Mouse (Mus musculus) midbrain, embryonic 12.5 days (tissue): ENCODE measurements at regions not wholly inside any gene's neighbourhood (a gene's known extent, or its start where the extent isn't known, plus 50 kb on each side); places are given as distances from the start of the nearest gene placed in this dataset.
"Not testable (repeated sequence)": the region's sequence is repeated elsewhere in the genome, so short reads cannot be mapped to it uniquely, and the experiment has no call there.

Source experiments
- ATAC-seq: fragments of 200-750 bp; cut with Nextera tagmentation; 2 replicates; pipeline ENCODE4 v1.8.0; 2017; ENCODE audit warnings: low read depth, moderate TSS enrichment, moderate library complexity; ENCODE audit not compliant: low FRiP score
- H3K27ac ChIP-seq: fragments of 300-500 bp; sonication (generic); replicated peaks from 2 replicates; pipeline ENCODE4 v1.5.1; 2016; ENCODE audit warnings: mild to moderate bottlenecking
- H3K27me3 ChIP-seq: fragments of 300-500 bp; sonication (generic); 2 replicates; pipeline ENCODE4 v1.6.1; 2016; ENCODE audit warnings: mild to moderate bottlenecking
- H3K36me3 ChIP-seq: fragments of 300-500 bp; sonication (generic); 2 replicates; pipeline ENCODE4 v1.6.1; 2016
- H3K4me1 ChIP-seq: fragments of 300-500 bp; sonication (generic); 2 replicates; pipeline ENCODE4 v1.6.1; 2016
- H3K4me2 ChIP-seq: fragments of 300-500 bp; sonication (generic); replicated peaks from 2 replicates; pipeline ENCODE4 v1.6.1; 2016; ENCODE audit warnings: mild to moderate bottlenecking, moderate library complexity
- H3K4me3 ChIP-seq: fragments of 300-500 bp; sonication (generic); 2 replicates; pipeline ENCODE4 v1.5.1; 2016; ENCODE audit warnings: mild to moderate bottlenecking
- H3K9ac ChIP-seq: fragments of 300-500 bp; sonication (generic); replicated peaks from 2 replicates; pipeline ENCODE4 v1.6.1; 2016; ENCODE audit warnings: mild to moderate bottlenecking, moderate library complexity
- H3K9me3 ChIP-seq: fragments of 300-500 bp; sonication (generic); 2 replicates; pipeline ENCODE4 v1.6.1; 2016; ENCODE audit warnings: mild to moderate bottlenecking
- WGBS: fragments of 180-500 bp; shearing (Covaris S2); methylation state at CpG from one replicate; pipeline ENCODE4 v1.1.7; 2016; 5-methylcytosine and 5-hydroxymethylcytosine counted together

- H3K4me1 ChIP-seq, result no peaks in the 10 kb centered on the region
- ATAC-seq, result no peak
- WGBS, result 83% methylated on average over 4 of the region's 4 CpGs
- no peak overlapping the region for H3K9ac ChIP-seq
- no peaks in the 10 kb centered on the region for H3K27me3 ChIP-seq
- H3K4me3 ChIP-seq, result no peak overlapping the region
- H3K9me3 ChIP-seq, result no peaks in the 10 kb centered on the region
- H3K4me2 ChIP-seq, result no peak overlapping the region
- no peak overlapping the region for H3K27ac ChIP-seq
- H3K36me3 ChIP-seq, result no peaks in the 10 kb centered on the region
Observed at GRCm38 (mm10) chr3:79002173-79002848, 284.0 kb downstream of the Rapgef2 start.

- ATAC-seq, result no peak
- no peaks in the 10 kb centered on the region for H3K4me1 ChIP-seq
- H3K9ac ChIP-seq, result no peak overlapping the region
- no peaks in the 10 kb centered on the region for H3K36me3 ChIP-seq
- H3K4me3 ChIP-seq, result no peak overlapping the region
- H3K4me2 ChIP-seq, result no peak overlapping the region
- WGBS, result 93% methylated on average over 4 of the region's 4 CpGs
- H3K9me3 ChIP-seq, result no peaks in the 10 kb centered on the region
- no peaks in the 10 kb centered on the region for H3K27me3 ChIP-seq
- no peak overlapping the region for H3K27ac ChIP-seq
Observed at GRCm38 (mm10) chr3:79001754-79002153, 284.6 kb downstream of the Rapgef2 start.

GRCm38 (mm10) chr3:79000293-79000692, 286.0 kb downstream of the Rapgef2 start:
- Histone ChIP-seq H3K4me1 (no peaks in the 10 kb centered on the region), H3K9me3 (no peaks in the 10 kb centered on the region), H3K9ac (no peak overlapping the region), H3K27me3 (no peaks in the 10 kb centered on the region), H3K4me2 (no peak overlapping the region), H3K27ac (no peak overlapping the region), H3K36me3 (no peaks in the 10 kb centered on the region), H3K4me3 (no peak overlapping the region)
- ATAC-seq, result no peak
- WGBS, result 79% methylated on average over 2 of the region's 2 CpGs

GRCm38 (mm10) chr3:78999803-79000202, 286.5 kb downstream of the Rapgef2 start:
- no peak overlapping the region for H3K4me2 ChIP-seq
- 76% methylated on average over 3 of the region's 3 CpGs for WGBS
- H3K4me1 ChIP-seq, result no peaks in the 10 kb centered on the region
- H3K9ac ChIP-seq, result no peak overlapping the region
- no peak overlapping the region for H3K4me3 ChIP-seq
- no peaks in the 10 kb centered on the region for H3K36me3 ChIP-seq
- H3K9me3 ChIP-seq, result no peaks in the 10 kb centered on the region
- ATAC-seq, result no peak
- no peaks in the 10 kb centered on the region for H3K27me3 ChIP-seq
- H3K27ac ChIP-seq, result no peak overlapping the region

GRCm38 (mm10) chr3:78988120-78988519, 298.2 kb downstream of the Rapgef2 start:
- no peak overlapping the region for H3K9ac ChIP-seq
- no peaks in the 10 kb centered on the region for H3K36me3 ChIP-seq
- H3K4me1 ChIP-seq, result no peaks in the 10 kb centered on the region
- H3K9me3 ChIP-seq, result no peaks in the 10 kb centered on the region
- no peaks in the 10 kb centered on the region for H3K27me3 ChIP-seq
- no peak overlapping the region for H3K4me2 ChIP-seq
- WGBS, result 77% methylated on average over 2 of the region's 2 CpGs
- no peak for ATAC-seq
- no peak overlapping the region for H3K4me3 ChIP-seq
- H3K27ac ChIP-seq, result no peak overlapping the region

GRCm38 (mm10) chr3:78986726-78987125, 299.6 kb downstream of the Rapgef2 start:
- Histone ChIP-seq H3K4me1 (no peaks in the 10 kb centered on the region), H3K4me2 (no peak overlapping the region), H3K27me3 (no peaks in the 10 kb centered on the region), H3K4me3 (no peak overlapping the region), H3K27ac (no peak overlapping the region), H3K9me3 (no peaks in the 10 kb centered on the region), H3K36me3 (no peaks in the 10 kb centered on the region), H3K9ac (no peak overlapping the region)
- 81% methylated on average over 7 of the region's 7 CpGs for WGBS
- ATAC-seq, result no peak

DNA sequence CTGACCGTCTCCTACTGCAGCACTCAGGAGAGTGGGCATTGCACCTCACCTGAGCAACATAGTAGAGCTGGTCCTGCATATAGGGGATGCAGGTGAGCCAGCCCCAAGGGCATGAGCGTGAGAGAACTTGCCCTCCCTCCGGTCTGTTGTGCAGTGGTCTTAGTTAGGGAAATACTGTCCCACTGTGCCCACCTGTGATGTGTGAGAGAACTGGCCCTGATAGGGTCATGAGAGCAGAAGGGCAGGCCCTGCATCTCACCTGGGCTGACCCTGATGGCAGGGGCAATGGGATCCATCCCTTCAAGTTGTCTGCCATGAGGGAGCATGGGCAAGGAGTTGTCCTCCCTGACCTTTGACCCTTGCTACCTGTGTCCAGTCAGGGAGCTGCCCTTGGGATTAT, 305.3 kb downstream of the Rapgef2 start:
- Histone ChIP-seq H3K27ac (no peak overlapping the region), H3K4me3 (no peak overlapping the region), H3K36me3 (no peaks in the 10 kb centered on the region), H3K4me1 (no peaks in the 10 kb centered on the region), H3K9me3 (no peaks in the 10 kb centered on the region), H3K4me2 (no peak overlapping the region), H3K27me3 (no peaks in the 10 kb centered on the region), H3K9ac (no peak overlapping the region)
- ATAC-seq, result no peak
- WGBS, result 90% methylated on average over 3 of the region's 3 CpGs

- Histone ChIP-seq H3K9ac (no peak overlapping the region), H3K4me1 (no peaks in the 10 kb centered on the region), H3K4me3 (no peak overlapping the region), H3K36me3 (no peaks in the 10 kb centered on the region), H3K27ac (no peak overlapping the region), H3K9me3 (no peaks in the 10 kb centered on the region), H3K27me3 (no peaks in the 10 kb centered on the region), H3K4me2 (no peak overlapping the region)
- ATAC-seq, result no peak
- WGBS, result 89% methylated on average over 4 of the region's 4 CpGs
Observed at GRCm38 (mm10) chr3:78978781-78979180, 307.5 kb downstream of the Rapgef2 start.

- peak overlapping the region; percentile 51 for H3K4me3 ChIP-seq
- H3K27ac ChIP-seq, H3K27me3 ChIP-seq, H3K4me1 ChIP-seq, H3K9me3 ChIP-seq, H3K36me3 ChIP-seq: not testable (repeated sequence)
- WGBS, result 5% methylated on average over 33 of the region's 57 CpGs
- peak; percentile 92 for ATAC-seq
- peak overlapping the region; percentile 67 for H3K4me2 ChIP-seq
- H3K9ac ChIP-seq, result peak overlapping the region; percentile 66
Observed at GRCm38 (mm10) chr3:78966683-78967549, 319.4 kb downstream of the Rapgef2 start.

DNA sequence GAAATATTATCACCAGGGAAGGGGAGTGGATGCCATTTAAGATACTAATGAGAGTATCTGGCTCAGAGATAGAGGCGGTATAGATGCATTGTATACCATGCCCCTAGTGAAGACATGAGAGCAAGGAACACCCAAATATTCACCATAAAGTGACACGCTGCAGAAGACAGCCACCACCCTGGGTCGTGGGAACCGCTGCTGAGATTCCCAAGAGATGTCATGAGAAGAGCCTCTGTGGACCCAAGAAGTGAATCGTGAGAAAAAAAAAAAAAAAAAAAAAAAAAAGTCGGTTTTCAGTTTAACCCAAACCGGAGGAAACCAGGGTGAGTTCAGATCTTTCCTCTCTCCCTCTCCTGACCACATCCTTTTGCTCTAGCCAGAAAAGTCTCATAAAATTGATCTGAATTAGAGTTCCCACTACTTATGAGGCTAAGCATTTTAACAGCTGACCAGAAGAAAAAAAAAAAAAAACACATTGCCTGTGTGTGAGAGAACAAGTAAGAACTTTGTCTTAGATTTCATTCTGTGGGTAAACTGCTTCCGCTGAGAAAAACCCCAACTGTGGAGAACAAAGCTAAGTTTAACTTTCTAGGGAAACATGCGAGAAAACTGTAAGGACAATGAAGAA, 322.0 kb downstream of the Rapgef2 start:
- H3K27me3 ChIP-seq, result no peaks in the 10 kb centered on the region
- no peaks in the 10 kb centered on the region for H3K36me3 ChIP-seq
- no peak overlapping the region for H3K4me3 ChIP-seq
- WGBS, result 85% methylated on average over 9 of the region's 9 CpGs
- H3K27ac ChIP-seq, result no peak overlapping the region
- H3K4me1 ChIP-seq, result 0 out of 2 replicates have a peak, but pooled peaks cover 3% of the 10 kb centered on the region
- no peak overlapping the region for H3K9ac ChIP-seq
- ATAC-seq, result no peak
- H3K4me2 ChIP-seq, result no peak overlapping the region
- no peaks in the 10 kb centered on the region for H3K9me3 ChIP-seq

DNA sequence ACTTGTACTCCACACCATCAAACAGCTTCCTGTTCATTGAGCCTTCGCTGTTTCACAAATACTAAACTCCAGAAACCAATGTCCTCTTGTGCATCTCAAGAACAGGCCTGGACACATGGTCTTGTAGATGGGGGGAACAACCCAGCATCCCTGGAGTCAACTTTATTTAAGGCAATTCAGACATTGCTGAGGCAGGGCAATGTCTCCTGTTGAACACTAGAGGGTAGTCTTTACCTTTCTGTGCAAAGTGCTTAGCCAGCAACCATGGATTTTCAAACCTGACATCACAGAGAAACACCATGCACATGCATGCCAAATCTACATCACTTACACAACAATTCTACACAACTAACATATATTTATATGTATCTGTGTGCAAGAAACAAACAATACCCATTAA, 327.5 kb downstream of the Rapgef2 start:
- H3K27ac ChIP-seq, result no peak overlapping the region
- peak; percentile 73 for ATAC-seq
- no peaks in the 10 kb centered on the region for H3K9me3 ChIP-seq
- H3K4me3 ChIP-seq, result no peak overlapping the region
- H3K4me2 ChIP-seq, result no peak overlapping the region
- no peak overlapping the region for H3K9ac ChIP-seq
- no peaks in the 10 kb centered on the region for H3K4me1 ChIP-seq
- no peaks in the 10 kb centered on the region for H3K27me3 ChIP-seq
- H3K36me3 ChIP-seq, result no peaks in the 10 kb centered on the region
- WGBS, result 43% methylated on average over 1 of the region's 1 CpGs

- H3K9me3 ChIP-seq, result no peaks in the 10 kb centered on the region
- H3K4me1 ChIP-seq, result no peaks in the 10 kb centered on the region
- H3K27me3 ChIP-seq, result no peaks in the 10 kb centered on the region
- H3K4me3 ChIP-seq, result no peak overlapping the region
- no peak for ATAC-seq
- H3K27ac ChIP-seq, result no peak overlapping the region
- no peak overlapping the region for H3K4me2 ChIP-seq
- 88% methylated on average over 7 of the region's 7 CpGs for WGBS
- H3K9ac ChIP-seq, result no peak overlapping the region
- H3K36me3 ChIP-seq, result no peaks in the 10 kb centered on the region
Observed at GRCm38 (mm10) chr3:78955364-78955763, 331.0 kb downstream of the Rapgef2 start.
